ENCODE assay signal across 9 mouse cellular contexts in the genomic region with DNA sequence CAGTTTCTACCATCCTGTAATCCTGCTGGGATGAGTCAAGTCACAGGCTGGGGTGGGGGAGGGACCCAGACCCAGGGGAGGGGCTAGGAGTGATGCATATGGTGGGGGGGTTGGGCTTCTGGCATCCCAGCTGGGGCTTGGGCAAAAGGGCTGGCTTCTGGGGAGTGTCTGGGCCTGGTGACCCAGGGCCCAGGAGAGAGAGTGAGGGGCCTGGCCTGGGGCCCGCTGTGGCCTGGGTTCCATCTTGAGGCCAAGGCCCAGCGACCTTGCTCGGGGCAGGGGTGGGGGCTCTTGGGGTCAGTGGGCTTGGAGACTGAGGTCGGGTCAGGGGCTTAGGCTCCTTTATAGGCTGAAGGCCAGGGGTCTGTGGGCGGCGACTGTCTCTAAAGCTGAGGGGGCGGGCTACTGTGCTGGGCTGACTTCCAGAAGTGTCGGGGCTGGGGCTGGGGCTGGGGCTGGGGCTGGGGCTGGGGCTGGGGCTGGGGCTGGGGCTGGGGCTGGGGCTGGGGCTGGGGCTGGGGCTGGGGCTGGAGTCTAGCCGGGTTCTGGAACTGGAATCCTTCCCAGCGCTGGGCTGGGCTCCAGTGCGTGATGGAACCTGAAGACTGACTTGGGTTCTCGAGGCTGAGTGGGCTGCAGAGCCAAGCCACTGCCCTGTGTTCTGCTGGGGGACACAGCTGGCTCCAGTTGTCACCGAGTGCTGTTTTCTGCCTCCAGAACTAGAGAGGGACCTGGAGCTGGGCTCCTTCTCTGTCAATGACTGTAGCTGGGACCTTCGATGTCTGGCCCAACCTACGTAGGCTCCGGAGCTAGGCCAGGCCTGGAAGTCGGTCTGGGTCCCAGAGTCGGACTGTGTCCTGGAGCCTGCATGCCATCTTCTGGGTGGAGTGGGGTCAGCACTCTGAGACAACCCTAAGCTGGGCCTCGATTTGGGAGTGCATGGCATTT. TPM values are rescaled to one million over a fixed set of nuclear protein-coding genes. Genes with fewer than 3 reads are reported as not detected.
DNase-seq lines count a peak whose midpoint lies in the region; ATAC-seq and TF ChIP-seq lines count a peak whose summit lies in the region.
"Had no signal": no experiment of that assay in that cellular context is flagged by ENCODE, and none has a peak within 500 bp of the region (broad histone marks: within the 10 kb centered on the region; RNA-seq: fewer than 3 reads in every experiment).

No protein-coding gene starts in this region.

- 44% methylated on average over 15 of the region's 19 CpGs for WGBS in heart, embryonic 14.5 days
- WGBS in heart, postnatal 0 days, result 54% methylated on average over 18 of the region's 19 CpGs

- H3K4me3 ChIP-seq in heart, embryonic 14.5 days (ENCODE audit: control insufficient read depth in 1 of 2, insufficient read depth in 1 of 2, low read depth in 1 of 2, low read length in 2 of 2), result no peak overlapping the region
- no peak overlapping the region for H3K4me3 ChIP-seq in heart, postnatal 0 days (ENCODE audit: low read depth, low read length)
- H3K4me3 ChIP-seq: liver, embryonic 13.5 days had no signal

- H3K36me3 ChIP-seq in heart, embryonic 14.5 days (ENCODE audit: control insufficient read depth, insufficient read depth, low read length), result peaks cover 3% of the 10 kb centered on the region; the same call in 1 of the 2 replicates
- no peaks in the 10 kb centered on the region for H3K36me3 ChIP-seq in heart, postnatal 0 days (replicated peaks; ENCODE audit: control insufficient read depth, insufficient read depth, low read length)
- H3K36me3 ChIP-seq: liver, embryonic 13.5 days had no signal

- H3K9me3 ChIP-seq in heart, embryonic 14.5 days (ENCODE audit: control insufficient read depth, low read length), result no peaks in the 10 kb centered on the region
- H3K9me3 ChIP-seq in heart, postnatal 0 days (replicated peaks; ENCODE audit: control insufficient read depth, low read length), result no peaks in the 10 kb centered on the region
- H3K9me3 ChIP-seq: liver, embryonic 13.5 days had no signal

- no peak for TF ChIP-seq CTCF in heart, postnatal 0 days (IDR thresholded peaks at IDR 0.05; ENCODE audit: low read depth)

- 0 out of 2 replicates have a peak overlapping the region, but pooled peaks have one; percentile 41 for H3K9ac ChIP-seq in heart, embryonic 14.5 days (ENCODE audit: low read length)
- H3K9ac ChIP-seq in heart, postnatal 0 days (replicated peaks; ENCODE audit: low read depth, low read length), result no peak overlapping the region
- H3K9ac ChIP-seq: liver, embryonic 13.5 days had no signal

- peak overlapping the region; percentile 50 to 74 for H3K27ac ChIP-seq in heart, embryonic 14.5 days (replicated peaks in 1 of 2; ENCODE audit: control insufficient read depth in 1 of 2, insufficient read depth in 1 of 2, low read depth in 2 of 2, low read length in 2 of 2)
- H3K27ac ChIP-seq in heart, postnatal 0 days (ENCODE audit: low read depth), result peak overlapping the region; percentile 64
- H3K27ac ChIP-seq: liver, embryonic 13.5 days had no signal

- H3K4me1 ChIP-seq in heart, embryonic 14.5 days (ENCODE audit: control insufficient read depth in 2 of 2, insufficient read depth in 2 of 2, low read length in 2 of 2), result peaks cover 14 to 16% of the 10 kb centered on the region in 2 experiments; a peak in 3 of 4 replicates
- peaks cover 6% of the 10 kb centered on the region for H3K4me1 ChIP-seq in heart, postnatal 0 days (ENCODE audit: control insufficient read depth, insufficient read depth)

- H3K4me2 ChIP-seq in heart, embryonic 14.5 days (ENCODE audit: low read length), result no peak overlapping the region
- H3K4me2 ChIP-seq in heart, postnatal 0 days (ENCODE audit: low read depth, low read length), result no peak overlapping the region
- H3K4me2 ChIP-seq: liver, embryonic 13.5 days had no signal

- ATAC-seq in heart, embryonic 14.5 days (ENCODE audit: insufficient number of reproducible peaks, insufficient read depth, low FRiP score, low read depth), result peak; percentile 7; the same call in 1 of the 2 replicates
- 0 out of 2 replicates have a peak, but pooled peaks have one; percentile 24 for ATAC-seq in heart, postnatal 0 days (ENCODE audit: insufficient read depth, low read depth)
- no peak for ATAC-seq in CD4-positive, CD25-positive, alpha-beta regulatory T cell, adult 4 months

- no peak for TF ChIP-seq EP300 in heart, postnatal 0 days (IDR thresholded peaks at IDR 0.05; ENCODE audit: low read depth)

- DNase-seq in heart, adult 11 months, result no peak
- peak; percentile 58 for DNase-seq in ZHBTc4 (ENCODE audit: low read depth, low spot score)
- DNase-seq in heart, postnatal 0 days (ENCODE audit: low spot score), result no peak
- DNase-seq in lung, postnatal 10 days, result peak; percentile 77
- DNase-seq in thymus, postnatal 10 days (ENCODE audit: low spot score in 2 of 2), result no peak
- no peak for DNase-seq in layer of hippocampus, adult 18-20 months (ENCODE audit: low spot score in 2 of 2)
- DNase-seq: liver, embryonic 13.5 days had no signal

- H3K27me3 ChIP-seq in heart, embryonic 14.5 days (ENCODE audit: control insufficient read depth, insufficient read depth, low read length), result no peaks in the 10 kb centered on the region; the same call in 1 of the 2 replicates
- no peaks in the 10 kb centered on the region for H3K27me3 ChIP-seq in heart, postnatal 0 days (ENCODE audit: control insufficient read depth, insufficient read depth, low read length)

RNA-seq across cellular contexts. Expression of gene Tbxa2r, which starts 7.1 kb away (rescaled TPM):
- 9.5 and 11.3 TPM in 2 replicates for polyA plus RNA-seq in heart, embryonic 14.5 days (2014; fragmentation: Nextera tagmentation; extraction: Ambion mirVana)
- 4.7 and 10.5 TPM in 2 replicates for total RNA-seq in heart, postnatal 0 days (2014; rRNA removed; ENCODE audit: low replicate concordance)
- polyA plus RNA-seq in heart, postnatal 0 days (2015; fragmentation: Nextera tagmentation; extraction: Ambion mirVana), result 6.3 and 7.0 TPM in 2 replicates
- 1 to 10 TPM in 1 of 2 experiments, under 1 TPM in 1; 0.74 to 1.0 TPM for total RNA-seq in layer of hippocampus, adult 18-20 months (2021)
- 10 to 100 TPM; 19.3 to 22.0 TPM for polyA plus RNA-seq in CD4-positive, CD25-positive, alpha-beta regulatory T cell, adult 4 months (2017; shearing (Covaris generic))

RNA-seq across cellular contexts. Expression of gene Gipc3, which starts 7.4 kb away (rescaled TPM):
- 0.11 TPM in 1 of 2 replicates, not detected in the other for polyA plus RNA-seq in heart, embryonic 14.5 days (2014; fragmentation: Nextera tagmentation; extraction: Ambion mirVana)
- 0.08 and 0.12 TPM in 2 replicates for total RNA-seq in heart, postnatal 0 days (2014; rRNA removed; ENCODE audit: low replicate concordance)
- 0.16 and 0.21 TPM in 2 replicates for polyA plus RNA-seq in heart, postnatal 0 days (2015; fragmentation: Nextera tagmentation; extraction: Ambion mirVana)
- total RNA-seq in layer of hippocampus, adult 18-20 months (2021), result 1 to 10 TPM; 1.8 TPM
- under 1 TPM; 0.15 to 0.28 TPM for polyA plus RNA-seq in CD4-positive, CD25-positive, alpha-beta regulatory T cell, adult 4 months (2017; shearing (Covaris generic))
- polyA plus RNA-seq: liver, embryonic 13.5 days had no signal

RNA-seq across cellular contexts. Expression of gene Hmg20b, which starts 14.6 kb away (rescaled TPM):
- 94.2 and 97.0 TPM in 2 replicates for polyA plus RNA-seq in heart, embryonic 14.5 days (2014; fragmentation: Nextera tagmentation; extraction: Ambion mirVana)
- 63.9 and 80.7 TPM in 2 replicates for total RNA-seq in heart, postnatal 0 days (2014; rRNA removed; ENCODE audit: low replicate concordance)
- polyA plus RNA-seq in heart, postnatal 0 days (2015; fragmentation: Nextera tagmentation; extraction: Ambion mirVana), result 92.3 and 94.5 TPM in 2 replicates
- total RNA-seq in layer of hippocampus, adult 18-20 months (2021), result 10 to 100 TPM; 32.4 to 37.0 TPM
- polyA plus RNA-seq in CD4-positive, CD25-positive, alpha-beta regulatory T cell, adult 4 months (2017; shearing (Covaris generic)), result 10 to 100 TPM; 14.4 to 17.3 TPM

RNA-seq across cellular contexts. Expression of gene Cactin, which starts 14.8 kb away (rescaled TPM):
- 16.6 and 16.9 TPM in 2 replicates for polyA plus RNA-seq in heart, embryonic 14.5 days (2014; fragmentation: Nextera tagmentation; extraction: Ambion mirVana)
- total RNA-seq in heart, postnatal 0 days (2014; rRNA removed; ENCODE audit: low replicate concordance), result 14.3 and 14.9 TPM in 2 replicates
- polyA plus RNA-seq in heart, postnatal 0 days (2015; fragmentation: Nextera tagmentation; extraction: Ambion mirVana), result 12.8 and 13.7 TPM in 2 replicates
- total RNA-seq in layer of hippocampus, adult 18-20 months (2021), result 10 to 100 TPM; 31.1 to 31.2 TPM
- polyA plus RNA-seq in CD4-positive, CD25-positive, alpha-beta regulatory T cell, adult 4 months (2017; shearing (Covaris generic)), result 1 to 10 TPM; 4.2 to 4.7 TPM

RNA-seq across cellular contexts. Expression of gene Mfsd12, which starts 21.6 kb away (rescaled TPM):
- 3.7 and 6.5 TPM in 2 replicates for polyA plus RNA-seq in heart, embryonic 14.5 days (2014; fragmentation: Nextera tagmentation; extraction: Ambion mirVana)
- 20.2 and 30.5 TPM in 2 replicates for total RNA-seq in heart, postnatal 0 days (2014; rRNA removed; ENCODE audit: low replicate concordance)
- polyA plus RNA-seq in heart, postnatal 0 days (2015; fragmentation: Nextera tagmentation; extraction: Ambion mirVana), result 10.3 and 11.4 TPM in 2 replicates
- 10 to 100 TPM; 42.2 to 44.4 TPM for total RNA-seq in layer of hippocampus, adult 18-20 months (2021)
- 1 to 10 TPM; 1.3 to 1.5 TPM for polyA plus RNA-seq in CD4-positive, CD25-positive, alpha-beta regulatory T cell, adult 4 months (2017; shearing (Covaris generic))

Comparison
In these comparisons a context has a peak if more than half of its experiments do, and no peak if none do; other contexts are left out.
1. DNase-seq: peak in ZHBTc4 (single experiment) and lung, postnatal 10 days (single experiment); none in heart, adult 11 months (single experiment), heart, postnatal 0 days (single experiment), thymus, postnatal 10 days (0 of 2) and layer of hippocampus, adult 18-20 months (0 of 2).